Mouse (Mus musculus) heart, embryonic 13.5 days (tissue): ENCODE data around the gene Manf. TPM values are rescaled to one million over a fixed set of nuclear protein-coding genes. Genes with fewer than 3 reads are reported as not detected.

Source experiments
- ATAC-seq: fragments of 200-750 bp; cut with Nextera tagmentation; 2 replicates; pipeline ENCODE4 v1.8.0; 2017; ENCODE audit warnings: moderate TSS enrichment; ENCODE audit not compliant: insufficient number of reproducible peaks, low FRiP score, low TSS enrichment; ENCODE audit errors: extremely low read depth
- H3K27ac ChIP-seq: fragments of 300-500 bp; sonication (generic); replicated peaks from 2 replicates; pipeline ENCODE4 v1.5.1; 2015; ENCODE audit warnings: moderate library complexity, mild to moderate bottlenecking, inconsistent platforms
- H3K27me3 ChIP-seq: fragments of 300-500 bp; sonication (generic); replicated peaks from 2 replicates; pipeline ENCODE4 v1.6.1; 2015; ENCODE audit warnings: mild to moderate bottlenecking, inconsistent platforms
- H3K36me3 ChIP-seq: fragments of 300-500 bp; sonication (generic); 2 replicates; pipeline ENCODE4 v1.6.1; 2015; ENCODE audit warnings: mild to moderate bottlenecking, inconsistent platforms
- H3K4me1 ChIP-seq: fragments of 300-500 bp; sonication (generic); 2 replicates; pipeline ENCODE4 v1.6.1; 2015; ENCODE audit warnings: inconsistent platforms
- H3K4me2 ChIP-seq: fragments of 300-500 bp; sonication (generic); 2 replicates; pipeline ENCODE4 v1.6.1; 2015; ENCODE audit warnings: inconsistent platforms, mild to moderate bottlenecking, moderate library complexity
- H3K4me3 ChIP-seq: fragments of 300-500 bp; sonication (generic); 2 replicates; pipeline ENCODE4 v1.5.1; 2015; ENCODE audit warnings: moderate library complexity, mild to moderate bottlenecking, inconsistent platforms
- H3K9ac ChIP-seq: fragments of 300-500 bp; sonication (generic); 2 replicates; pipeline ENCODE4 v1.6.1; 2015; ENCODE audit warnings: inconsistent platforms, mild to moderate bottlenecking, moderate library complexity
- H3K9me3 ChIP-seq: fragments of 300-500 bp; sonication (generic); 2 replicates; pipeline ENCODE4 v1.6.1; 2016; ENCODE audit warnings: inconsistent platforms
- WGBS: fragments of 180-500 bp; shearing (Covaris S2); methylation state at CpG from one replicate; pipeline ENCODE4 v1.1.7; 2015; ENCODE audit warnings: mixed read lengths; 5-methylcytosine and 5-hydroxymethylcytosine counted together
- polyA plus RNA-seq: library from polyadenylated mRNA; unstranded; fragments of >200 nt; fragmentation: Nextera tagmentation; extraction: Ambion mirVana; gene quantifications from 2 replicates; pipeline ENCODE4 v1.2.1, GENCODE M21; 2015

Manf gene
- polyA plus RNA-seq, 1 experiment from 2014 or later = 195 TPM

GRCm38 (mm10) chr9:106893327-106893726 is 1.5 kb upstream of the Manf start:
- H3K27me3 ChIP-seq = no peaks in the 10 kb centered on the region; the same call in 1 of the 2 replicates
- peaks cover 25% of the 10 kb centered on the region for H3K36me3 ChIP-seq
- H3K4me3 ChIP-seq = no peak overlapping the region
- WGBS = 63% methylated on average over 3 of the region's 3 CpGs
- H3K9ac ChIP-seq = no peak overlapping the region
- H3K4me1 ChIP-seq = peaks cover 29% of the 10 kb centered on the region
- ATAC-seq = no peak
- H3K4me2 ChIP-seq = peak overlapping the region; percentile 91; the same call in 1 of the 2 replicates
- no peaks in the 10 kb centered on the region for H3K9me3 ChIP-seq
- no peak overlapping the region for H3K27ac ChIP-seq

GRCm38 (mm10) chr9:106892552-106892875 is 735 bp upstream of the Manf start:
- no peaks in the 10 kb centered on the region; the same call in 1 of the 2 replicates for H3K27me3 ChIP-seq
- peaks cover 33% of the 10 kb centered on the region for H3K36me3 ChIP-seq
- peak overlapping the region; percentile 84 for H3K4me3 ChIP-seq
- H3K9me3 ChIP-seq = no peaks in the 10 kb centered on the region
- WGBS = under 1% methylated on average over 9 of the region's 9 CpGs
- ATAC-seq = 0 out of 2 replicates have a peak, but pooled peaks have one; percentile 1
- peak overlapping the region; percentile 90 for H3K9ac ChIP-seq
- peak overlapping the region; percentile 95 for H3K27ac ChIP-seq
- peaks cover 38% of the 10 kb centered on the region for H3K4me1 ChIP-seq
- peak overlapping the region; percentile 91 for H3K4me2 ChIP-seq

GRCm38 (mm10) chr9:106891341-106891741 is 438 bp downstream of the Manf start:
- 1% methylated on average over 17 of the region's 17 CpGs for WGBS

GRCm38 (mm10) chr9:106890496-106891240 is 1.1 kb downstream of the Manf start:
- WGBS = 48% methylated on average over 8 of the region's 8 CpGs
- Histone ChIP-seq H3K4me2 (peak overlapping the region; percentile 71), H3K27ac (peak overlapping the region; percentile 84; the same call in 1 of the 2 replicates)

More at GRCm38 (mm10) chr9:106891341-106891741, 438 bp downstream of the Manf start:
- Histone ChIP-seq H3K4me3 (peak overlapping the region; percentile 84), H3K36me3 (peaks cover 35% of the 10 kb centered on the region), H3K4me2 (peak overlapping the region; percentile 71), H3K9me3 (no peaks in the 10 kb centered on the region), H3K9ac (peak overlapping the region; percentile 92), H3K4me1 (peaks cover 41% of the 10 kb centered on the region), H3K27ac (peak overlapping the region; percentile 84), H3K27me3 (no peaks in the 10 kb centered on the region; the same call in 1 of the 2 replicates)
- no peak for ATAC-seq

GRCm38 (mm10) chr9:106889321-106889720 is 2.5 kb downstream of the Manf start:
- H3K4me2 ChIP-seq = no peak overlapping the region
- H3K27ac ChIP-seq = no peak overlapping the region
- ATAC-seq = no peak
- no peak overlapping the region; the same call in 1 of the 2 replicates for H3K4me3 ChIP-seq
- peak overlapping the region; percentile 92; the same call in 1 of the 2 replicates for H3K9ac ChIP-seq
- no peaks in the 10 kb centered on the region for H3K9me3 ChIP-seq
- WGBS = 85% methylated on average over 9 of the region's 9 CpGs
- H3K27me3 ChIP-seq = no peaks in the 10 kb centered on the region
- H3K36me3 ChIP-seq = peaks cover 46% of the 10 kb centered on the region
- H3K4me1 ChIP-seq = peaks cover 58% of the 10 kb centered on the region

More at GRCm38 (mm10) chr9:106890496-106891240, 1.1 kb downstream of the Manf start:
- Histone ChIP-seq H3K4me3 (peak overlapping the region; percentile 84), H3K36me3 (peaks cover 35% of the 10 kb centered on the region), H3K9me3 (no peaks in the 10 kb centered on the region), H3K4me1 (peaks cover 45% of the 10 kb centered on the region), H3K27me3 (no peaks in the 10 kb centered on the region; the same call in 1 of the 2 replicates), H3K9ac (peak overlapping the region; percentile 92)
- ATAC-seq = no peak

GRCm38 (mm10) chr9:106888346-106888745 is 3.4 kb downstream of the Manf start:
- Histone ChIP-seq H3K27ac (0 out of 2 replicates have a peak overlapping the region, but pooled peaks have one; percentile 76), H3K4me1 (peaks cover 68% of the 10 kb centered on the region), H3K9ac (no peak overlapping the region; the same call in 1 of the 2 replicates), H3K36me3 (peaks cover 54% of the 10 kb centered on the region), H3K27me3 (no peaks in the 10 kb centered on the region), H3K4me3 (no peak overlapping the region), H3K9me3 (no peaks in the 10 kb centered on the region), H3K4me2 (no peak overlapping the region)
- WGBS = 94% methylated on average over 3 of the region's 3 CpGs
- ATAC-seq = no peak

GRCm38 (mm10) chr9:106886828-106887702 is 4.7 kb downstream of the Manf start, which contains the start of gene Rbm15b:
Gene Rbm15b, minus strand, starts transcription at chr9:106887428.
- no peaks in the 10 kb centered on the region for H3K9me3 ChIP-seq
- 2% methylated on average over 98 of the region's 101 CpGs for WGBS
- no peaks in the 10 kb centered on the region for H3K27me3 ChIP-seq
- peaks cover 76% of the 10 kb centered on the region for H3K4me1 ChIP-seq
- peak within 1 kb of the TSS; percentile 98 for H3K9ac ChIP-seq
- peak within 1 kb of the TSS; percentile 87 for H3K27ac ChIP-seq
- peak; percentile 72 for ATAC-seq
- peaks cover 66% of the 10 kb centered on the region for H3K36me3 ChIP-seq
- peak within 1 kb of the TSS; percentile 100 for H3K4me2 ChIP-seq
- H3K4me3 ChIP-seq = peak within 1 kb of the TSS; percentile 97

- no peaks in the 10 kb centered on the region for H3K27me3 ChIP-seq
- peak overlapping the region; percentile 97 for H3K4me3 ChIP-seq
- H3K4me1 ChIP-seq = peaks cover 77% of the 10 kb centered on the region
- ATAC-seq = no peak
- peak overlapping the region; percentile 98 for H3K9ac ChIP-seq
- no peaks in the 10 kb centered on the region for H3K9me3 ChIP-seq
- peak overlapping the region; percentile 87 for H3K27ac ChIP-seq
- WGBS = under 1% methylated on average over 103 of the region's 107 CpGs
- peak overlapping the region; percentile 100 for H3K4me2 ChIP-seq
- H3K36me3 ChIP-seq = peaks cover 76% of the 10 kb centered on the region
Observed at GRCm38 (mm10) chr9:106885901-106886731, 5.7 kb downstream of the Manf start.

- peak overlapping the region; percentile 100 for H3K4me2 ChIP-seq
- WGBS = 24% methylated on average over 44 of the region's 44 CpGs
- no peak overlapping the region for H3K27ac ChIP-seq
- peak overlapping the region; percentile 97 for H3K4me3 ChIP-seq
- H3K4me1 ChIP-seq = peaks cover 69% of the 10 kb centered on the region
- peaks cover 78% of the 10 kb centered on the region for H3K36me3 ChIP-seq
- no peaks in the 10 kb centered on the region for H3K9me3 ChIP-seq
- ATAC-seq = no peak
- H3K27me3 ChIP-seq = no peaks in the 10 kb centered on the region
- H3K9ac ChIP-seq = peak overlapping the region; percentile 98
Observed at GRCm38 (mm10) chr9:106884996-106885900, 6.5 kb downstream of the Manf start.

- no peak for ATAC-seq
- 34% methylated on average over 16 of the region's 16 CpGs for WGBS
- H3K36me3 ChIP-seq = peaks cover 76% of the 10 kb centered on the region
Observed at GRCm38 (mm10) chr9:106884306-106884705, 7.5 kb downstream of the Manf start.

More at GRCm38 (mm10) chr9:106884306-106884705, 7.5 kb downstream of the Manf start:
- Histone ChIP-seq H3K27ac (no peak overlapping the region), H3K27me3 (no peaks in the 10 kb centered on the region), H3K4me3 (peak overlapping the region; percentile 97), H3K4me2 (peak overlapping the region; percentile 100), H3K4me1 (peaks cover 66% of the 10 kb centered on the region), H3K9me3 (no peaks in the 10 kb centered on the region), H3K9ac (peak overlapping the region; percentile 98)
